Mouse (Mus musculus): Measurements from ENCODE around the gene Map3k20. TPM values are rescaled to one million over a fixed set of nuclear protein-coding genes. Genes with fewer than 3 reads are reported as not detected.

Gene Map3k20
- total RNA-seq, 2 experiments from 2014 or later, result 12.2 to 12.4 TPM

DNA sequence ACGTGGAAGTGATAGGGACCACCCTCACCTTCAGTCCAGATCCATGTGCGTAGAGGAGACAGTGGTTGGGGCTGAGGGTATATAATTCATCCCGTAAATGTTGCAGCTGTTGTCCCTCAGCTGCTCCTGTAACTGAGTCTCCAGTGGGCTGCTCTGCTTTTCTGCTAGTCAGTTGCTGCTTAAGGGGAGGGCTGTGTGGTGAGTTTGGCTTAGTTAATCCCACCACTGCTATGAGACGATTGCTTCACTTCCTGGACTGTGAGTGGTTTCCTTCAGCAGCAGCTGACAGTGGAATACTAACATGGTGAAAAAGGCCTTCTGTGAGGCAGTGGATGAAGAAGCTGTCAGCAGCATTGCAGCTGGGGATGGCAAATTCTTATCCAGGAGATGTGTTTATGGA is 33.0 kb downstream of the Map3k20 start:
- DNase-seq (ENCODE audit: extremely low spot score in 1 of 2, low spot score in 1 of 2), result no peak

- DNase-seq (ENCODE audit: extremely low spot score in 1 of 2, low spot score in 1 of 2), result no peak
These were observed 33.8 kb downstream of the Map3k20 start for GRCm38 (mm10) chr2:72319028-72319798.

- no peak for DNase-seq (ENCODE audit: extremely low spot score in 1 of 2, low spot score in 1 of 2)
These were observed 35.2 kb downstream of the Map3k20 start for GRCm38 (mm10) chr2:72320661-72321060.

GRCm38 (mm10) chr2:72321591-72321990 is 36.2 kb downstream of the Map3k20 start:
- DNase-seq (ENCODE audit: extremely low spot score in 1 of 2, low spot score in 1 of 2), result no peak

DNA sequence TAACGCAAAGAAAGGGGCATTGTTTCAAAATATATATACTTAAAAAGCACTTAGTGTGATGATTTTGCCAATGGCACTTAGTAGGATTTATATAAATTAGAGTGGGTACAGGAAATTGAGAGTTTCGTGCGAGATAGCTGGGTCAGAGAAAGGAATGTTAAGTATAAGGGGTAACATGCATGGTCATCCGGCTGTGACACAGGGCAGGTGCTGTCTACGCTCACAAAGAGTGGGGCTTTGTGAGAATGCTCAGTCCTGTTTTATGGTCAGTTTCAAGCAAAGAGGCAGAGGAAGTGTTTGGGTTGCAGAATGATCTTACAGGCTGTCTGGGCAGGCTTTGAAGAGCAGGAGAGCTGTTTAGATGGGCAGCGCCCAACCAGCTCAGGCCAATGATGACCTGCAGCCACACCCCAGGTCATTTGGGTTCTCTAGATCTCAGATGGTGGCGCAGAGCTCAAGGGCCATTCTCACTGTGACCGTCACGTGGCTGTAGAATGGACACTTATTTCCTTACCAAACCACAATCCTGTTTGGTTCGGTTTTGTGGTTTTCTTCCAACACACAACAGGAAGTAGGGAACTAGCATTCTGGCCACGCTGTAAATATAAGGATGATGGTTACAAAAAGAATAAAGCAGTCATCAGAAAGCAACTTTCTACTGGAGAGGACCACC is 37.4 kb downstream of the Map3k20 start:
- no peak for DNase-seq (ENCODE audit: extremely low spot score in 1 of 2, low spot score in 1 of 2)

- no peak for DNase-seq (ENCODE audit: extremely low spot score in 1 of 2, low spot score in 1 of 2)
These were observed 39.0 kb downstream of the Map3k20 start for GRCm38 (mm10) chr2:72324436-72324835.

- DNase-seq (ENCODE audit: extremely low spot score in 1 of 2, low spot score in 1 of 2), result no peak
These were observed 41.1 kb downstream of the Map3k20 start for GRCm38 (mm10) chr2:72326491-72326890.

GRCm38 (mm10) chr2:72328435-72328834 is 43.0 kb downstream of the Map3k20 start:
- no peak for DNase-seq (ENCODE audit: extremely low spot score in 1 of 2, low spot score in 1 of 2)

DNA sequence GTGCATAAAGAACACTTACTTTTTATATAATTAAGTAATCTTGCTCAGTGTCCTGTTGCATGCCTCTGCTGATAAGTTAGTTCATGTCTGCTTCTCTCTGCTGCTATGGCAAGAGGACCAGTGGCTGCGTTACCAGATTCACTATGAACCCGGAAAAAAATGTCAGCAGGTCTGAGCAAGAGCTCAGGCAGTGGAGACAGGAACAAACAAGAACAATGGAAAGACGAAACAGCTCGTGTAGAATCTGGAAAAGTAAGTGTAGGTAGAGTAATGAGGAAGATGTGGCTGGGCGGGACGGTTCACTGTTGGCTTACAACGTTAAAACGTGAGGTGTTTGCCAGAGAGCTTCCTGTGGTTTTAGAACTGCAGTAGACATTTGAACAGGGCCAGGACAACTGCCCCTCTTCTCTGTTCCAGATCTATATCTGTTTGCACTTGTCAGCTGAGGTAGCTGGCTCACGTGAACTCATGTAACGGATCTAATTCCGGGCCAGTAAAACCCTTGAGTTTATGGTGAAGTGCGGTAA is 45.6 kb downstream of the Map3k20 start:
- DNase-seq (ENCODE audit: extremely low spot score in 1 of 2, low spot score in 1 of 2), result no peak

DNA sequence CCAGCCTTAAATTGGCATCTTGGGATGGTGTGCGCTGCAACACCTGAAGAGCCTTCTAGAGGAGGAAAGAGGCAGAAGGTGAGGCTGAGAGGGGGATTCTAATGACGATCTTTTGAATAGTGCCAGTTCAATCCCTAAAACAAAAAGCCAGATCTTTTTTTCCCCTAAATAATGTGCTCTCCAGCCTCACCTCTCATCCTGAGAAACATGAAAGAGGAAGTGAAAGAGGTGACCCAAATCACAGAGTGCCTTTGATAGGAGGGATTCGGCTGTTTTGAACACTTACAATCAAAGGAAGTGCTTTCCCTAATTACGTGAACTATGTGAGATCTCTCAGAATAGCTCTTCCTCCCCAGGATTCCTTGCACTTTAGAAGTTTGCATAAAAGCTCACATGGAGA is 46.6 kb downstream of the Map3k20 start:
- no peak for DNase-seq (ENCODE audit: extremely low spot score in 1 of 2, low spot score in 1 of 2)

- DNase-seq (ENCODE audit: extremely low spot score in 1 of 2, low spot score in 1 of 2), result no peak
These were observed 47.8 kb downstream of the Map3k20 start for GRCm38 (mm10) chr2:72333210-72333609.

DNA sequence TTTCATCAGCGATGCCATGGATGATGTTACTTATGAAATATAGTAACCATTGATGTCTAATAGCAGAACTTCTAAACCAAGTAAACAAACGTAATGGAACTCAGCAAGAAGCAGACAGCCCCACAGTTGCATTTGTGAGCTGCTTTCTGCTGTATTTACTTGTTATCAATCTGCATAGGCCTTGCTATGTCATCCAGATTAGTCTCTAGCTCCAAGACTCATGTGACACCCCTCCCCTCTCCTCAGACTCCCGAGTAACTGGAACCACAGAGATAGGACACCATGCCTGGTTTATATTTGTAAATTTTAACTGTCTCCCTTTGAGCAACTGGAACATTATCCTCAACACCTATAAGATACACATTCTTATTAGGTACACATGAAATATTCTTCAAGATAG is 51.4 kb downstream of the Map3k20 start:
- DNase-seq (ENCODE audit: extremely low spot score in 1 of 2, low spot score in 1 of 2), result no peak

GRCm38 (mm10) chr2:72345281-72345680 is 59.8 kb downstream of the Map3k20 start:
- no peak for DNase-seq (ENCODE audit: extremely low spot score in 1 of 2, low spot score in 1 of 2)

DNA sequence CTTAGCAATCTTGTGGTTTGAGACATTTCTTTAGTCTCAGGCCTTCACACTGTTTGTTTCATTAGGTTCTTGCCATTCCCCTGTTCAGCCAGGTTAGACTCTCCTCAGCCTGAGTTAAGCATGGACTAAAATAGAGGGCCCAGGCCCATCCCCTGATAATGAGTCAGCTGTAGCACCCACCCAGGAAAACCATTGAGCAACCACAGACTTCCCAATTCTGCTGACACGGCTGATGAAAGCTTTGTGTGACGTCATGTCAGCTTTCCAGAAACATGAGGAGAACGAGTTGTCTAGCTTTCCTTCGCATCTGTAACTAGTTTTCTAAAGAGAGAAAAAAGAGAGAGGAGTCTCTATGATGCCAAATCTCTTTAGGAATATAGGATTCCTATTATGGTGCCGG is 65.9 kb downstream of the Map3k20 start:
- DNase-seq (ENCODE audit: extremely low spot score in 1 of 2, low spot score in 1 of 2), result no peak

DNA sequence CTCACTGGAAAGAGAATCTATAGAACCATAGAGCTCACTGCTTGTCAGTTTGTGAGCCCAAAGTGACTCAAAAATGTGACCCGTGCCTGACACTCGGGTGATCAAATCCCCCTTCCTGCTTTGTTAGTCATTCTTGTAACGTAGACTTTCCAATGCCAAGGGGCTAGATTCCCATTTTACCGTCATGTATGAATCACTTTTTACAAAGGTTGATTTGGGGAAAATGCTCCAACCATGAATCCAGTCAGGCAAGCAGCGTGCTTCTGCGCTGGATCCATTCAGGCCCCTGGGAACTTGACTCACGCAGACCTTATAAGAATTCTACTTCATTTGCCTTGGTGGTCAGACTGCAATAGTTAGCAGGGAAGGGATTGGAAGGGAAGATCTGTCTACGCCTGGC is 66.3 kb downstream of the Map3k20 start:
- no peak for DNase-seq (ENCODE audit: extremely low spot score in 1 of 2, low spot score in 1 of 2)

GRCm38 (mm10) chr2:72352756-72353155 is 67.3 kb downstream of the Map3k20 start:
- no peak for DNase-seq (ENCODE audit: extremely low spot score in 1 of 2, low spot score in 1 of 2)

DNA sequence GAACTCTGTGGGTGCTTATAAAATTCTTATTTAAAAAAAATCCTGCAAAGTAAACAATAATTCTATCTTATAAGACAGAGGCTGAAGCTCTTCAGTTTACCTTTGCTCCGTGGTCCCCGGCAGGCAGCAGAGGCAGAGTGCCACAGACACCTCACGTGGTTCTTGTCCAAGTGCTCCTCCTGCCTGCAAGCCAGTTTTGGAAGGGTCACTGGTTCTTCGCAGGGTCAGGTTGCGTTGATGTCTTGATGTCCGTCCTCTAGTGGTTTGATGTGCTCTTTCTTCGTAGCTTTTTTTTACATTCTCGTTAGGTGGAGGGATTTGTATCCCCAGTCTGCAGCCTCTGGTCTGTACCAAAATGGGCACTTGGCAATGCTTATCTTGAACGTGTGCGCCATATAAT is 71.0 kb downstream of the Map3k20 start:
- DNase-seq (ENCODE audit: extremely low spot score in 1 of 2, low spot score in 1 of 2), result no peak

DNA sequence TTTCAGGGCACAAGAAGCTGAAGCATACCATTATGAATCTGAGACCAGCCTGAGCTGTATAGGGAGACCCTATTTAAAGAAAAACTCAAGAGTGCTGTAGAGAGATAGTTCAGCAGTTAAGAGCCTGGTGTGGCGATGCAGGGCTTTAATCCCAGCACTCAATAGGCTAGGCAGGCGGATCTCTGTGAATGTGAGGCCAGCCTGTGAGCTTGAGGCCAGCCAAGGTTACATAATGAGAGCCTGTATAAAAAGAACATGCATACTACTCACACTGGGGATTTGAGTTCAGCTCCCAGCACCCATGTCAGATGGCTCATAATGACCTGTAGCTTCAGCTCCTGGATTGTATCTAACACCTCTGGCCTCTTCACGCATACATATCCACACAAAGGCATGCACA is 76.1 kb downstream of the Map3k20 start:
- DNase-seq (ENCODE audit: extremely low spot score in 1 of 2, low spot score in 1 of 2), result no peak

DNA sequence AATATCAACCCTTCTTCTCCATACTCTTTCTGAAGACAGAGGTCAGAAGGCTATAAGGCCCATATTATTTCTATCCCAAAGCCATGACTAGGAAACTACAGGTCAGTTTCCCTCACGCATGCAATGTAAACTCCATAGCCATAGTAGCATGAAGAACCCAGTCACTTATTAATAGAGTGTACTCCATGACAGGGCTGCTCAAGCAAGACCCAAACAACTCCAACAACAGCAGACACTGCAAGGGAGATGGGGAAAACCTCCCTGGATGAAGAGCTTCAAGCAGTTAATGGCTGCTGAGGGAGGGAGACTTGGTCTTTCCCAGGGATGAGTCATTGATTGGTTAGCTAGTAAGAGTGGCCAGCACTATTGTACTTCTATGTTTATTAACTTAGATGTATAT is 78.0 kb downstream of the Map3k20 start:
- no peak for DNase-seq (ENCODE audit: extremely low spot score in 1 of 2, low spot score in 1 of 2)

GRCm38 (mm10) chr2:72365930-72366329 is 80.5 kb downstream of the Map3k20 start:
- DNase-seq (ENCODE audit: extremely low spot score in 1 of 2, low spot score in 1 of 2), result no peak

GRCm38 (mm10) chr2:72366503-72366902 is 81.1 kb downstream of the Map3k20 start:
- no peak for DNase-seq (ENCODE audit: extremely low spot score in 1 of 2, low spot score in 1 of 2)

DNA sequence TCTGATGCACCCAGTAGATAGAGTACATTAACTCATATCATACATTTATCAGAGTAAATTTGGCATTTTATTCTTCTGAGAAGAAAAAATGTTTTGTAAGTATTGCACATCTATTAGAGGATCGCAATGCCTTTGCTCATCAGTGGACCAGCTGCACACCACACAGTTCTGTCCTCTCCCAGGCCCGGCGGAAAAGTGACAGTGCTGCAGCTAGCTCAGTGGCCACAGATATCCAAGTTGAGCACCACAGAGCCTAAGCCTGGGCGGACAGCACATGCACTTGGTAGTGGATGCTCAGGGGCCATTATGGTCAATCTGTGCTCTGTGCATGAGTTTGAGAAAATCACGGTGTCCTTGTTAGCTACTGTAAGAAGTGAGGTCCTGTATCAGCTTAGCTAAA is 82.4 kb downstream of the Map3k20 start:
- DNase-seq (ENCODE audit: extremely low spot score in 1 of 2, low spot score in 1 of 2), result no peak
